Mouse (Mus musculus): ENCODE data around the gene Abca14.

The Abca14 gene

GRCm38 (mm10) chr7:120203789-120204188 is at the start of gene Abca14:
Gene Abca14, plus strand, starts transcription at chr7:120203961.
- in situ Hi-C loops (cut with MboI, MseI), result no loop called here

- in situ Hi-C loops (cut with MboI, MseI), result no loop called here
Measured at GRCm38 (mm10) chr7:120156841-120157409, 46.8 kb upstream of the Abca14 start.

GRCm38 (mm10) chr7:120157575-120158061 is 46.1 kb upstream of the Abca14 start:
- in situ Hi-C loops (cut with MboI, MseI), result no loop called here

GRCm38 (mm10) chr7:120158121-120158613 is 45.6 kb upstream of the Abca14 start:
- in situ Hi-C loops (cut with MboI, MseI), result no loop called here

GRCm38 (mm10) chr7:120163581-120164251 is 40.0 kb upstream of the Abca14 start:
- in situ Hi-C loops (cut with MboI, MseI), result no loop called here

GRCm38 (mm10) chr7:120172188-120172700 is 31.5 kb upstream of the Abca14 start:
- in situ Hi-C loops (cut with MboI, MseI), result loop anchor here (10.0 kb wide), 1 partner anchor 1077 kb away; no protein-coding TSS in a partner anchor

GRCm38 (mm10) chr7:120173603-120174244 is 30.0 kb upstream of the Abca14 start, which contains the start of gene Anks4b:
Gene Anks4b, plus strand, starts transcription at chr7:120173858.
- in situ Hi-C loops (cut with MboI, MseI), result loop anchor here (10.0 kb wide), 1 partner anchor 1079 kb away; no protein-coding TSS in a partner anchor

- in situ Hi-C loops (cut with MboI, MseI), result loop anchor here (10.0 kb wide), 1 partner anchor 1080 kb away; no protein-coding TSS in a partner anchor
Measured at GRCm38 (mm10) chr7:120174723-120175504, 28.8 kb upstream of the Abca14 start.

- in situ Hi-C loops (cut with MboI, MseI), result loop anchor here (10.0 kb wide), 1 partner anchor 1083 kb away; no protein-coding TSS in a partner anchor
Measured at GRCm38 (mm10) chr7:120177611-120178010, 26.1 kb upstream of the Abca14 start.

GRCm38 (mm10) chr7:120178935-120179334 is 24.8 kb upstream of the Abca14 start:
- in situ Hi-C loops (cut with MboI, MseI), result loop anchor here (10.0 kb wide), 1 partner anchor 1084 kb away; no protein-coding TSS in a partner anchor

GRCm38 (mm10) chr7:120180547-120180946 is 23.2 kb upstream of the Abca14 start:
- in situ Hi-C loops (cut with MboI, MseI), result no loop called here

- in situ Hi-C loops (cut with MboI, MseI), result no loop called here
Measured at GRCm38 (mm10) chr7:120181401-120182230, 22.1 kb upstream of the Abca14 start.

GRCm38 (mm10) chr7:120182891-120183290 is 20.9 kb upstream of the Abca14 start:
- in situ Hi-C loops (cut with MboI, MseI), result no loop called here

GRCm38 (mm10) chr7:120188946-120189345 is 14.8 kb upstream of the Abca14 start:
- in situ Hi-C loops (cut with MboI, MseI), result no loop called here

GRCm38 (mm10) chr7:120189369-120190149 is 14.2 kb upstream of the Abca14 start:
- in situ Hi-C loops (cut with MboI, MseI), result loop anchor here (10.0 kb wide), 1 partner anchor 915 kb away; no protein-coding TSS in a partner anchor

GRCm38 (mm10) chr7:120190150-120190665 is 13.6 kb upstream of the Abca14 start:
- in situ Hi-C loops (cut with MboI, MseI), result loop anchor here (10.0 kb wide), 1 partner anchor 915 kb away; no protein-coding TSS in a partner anchor

GRCm38 (mm10) chr7:120192207-120192606 is 11.6 kb upstream of the Abca14 start:
- in situ Hi-C loops (cut with MboI, MseI), result loop anchor here (10.0 kb wide), 1 partner anchor 913 kb away; no protein-coding TSS in a partner anchor

GRCm38 (mm10) chr7:120192816-120193215 is 10.9 kb upstream of the Abca14 start:
- in situ Hi-C loops (cut with MboI, MseI), result loop anchor here (10.0 kb wide), 1 partner anchor 912 kb away; no protein-coding TSS in a partner anchor

GRCm38 (mm10) chr7:120195207-120195606 is 8.6 kb upstream of the Abca14 start:
- in situ Hi-C loops (cut with MboI, MseI), result loop anchor here (10.0 kb wide), 1 partner anchor 910 kb away; no protein-coding TSS in a partner anchor

Measured in T-helper 1 cell (primary cell).